Mouse (Mus musculus) heart, embryonic 14.5 days (tissue): Measurements from ENCODE around the gene Lsr. TPM values are rescaled to one million over a fixed set of nuclear protein-coding genes. Genes with fewer than 3 reads are reported as not detected.

Source experiments
- ATAC-seq: fragments of 200-750 bp; cut with Nextera tagmentation; 2 replicates; pipeline ENCODE4 v1.8.0; 2017; ENCODE audit warnings: low read depth, moderate TSS enrichment; ENCODE audit not compliant: insufficient number of reproducible peaks, insufficient read depth, low FRiP score
- H3K27ac ChIP-seq, 2 experiments: fragments of 200-500 bp in 1 of 2; fragments of 300-500 bp in 1 of 2; sonication (generic) in 1 of 2; replicated peaks in 1 of 2; 2 replicates each; pipeline ENCODE4 v1.5.1; 2012 to 2014; ENCODE audit warnings: low read depth in 2 of 2, low read length in 2 of 2, control low read depth in 1 of 2, mild to moderate bottlenecking in 1 of 2, mixed read lengths in 1 of 2; ENCODE audit not compliant: control insufficient read depth in 1 of 2, insufficient read depth in 1 of 2
- H3K27me3 ChIP-seq: fragments of 300-500 bp; sonication (generic); 2 replicates; pipeline ENCODE4 v1.6.1; 2014; ENCODE audit warnings: mild to moderate bottlenecking, low read length, control low read depth; ENCODE audit not compliant: control insufficient read depth, insufficient read depth
- H3K36me3 ChIP-seq: fragments of 300-500 bp; sonication (generic); 2 replicates; pipeline ENCODE4 v1.6.1; 2014; ENCODE audit warnings: mild to moderate bottlenecking, control low read depth, low read length, mixed read lengths; ENCODE audit not compliant: control insufficient read depth, insufficient read depth
- H3K4me1 ChIP-seq, 2 experiments: fragments of 200-500 bp in 1 of 2; fragments of 300-500 bp in 1 of 2; sonication (generic) in 1 of 2; 2 replicates each; pipeline ENCODE4 v1.6.1; 2012 to 2014; ENCODE audit warnings: low read length in 2 of 2, control low read depth in 1 of 2, mixed read lengths in 1 of 2; ENCODE audit not compliant: control insufficient read depth in 2 of 2, insufficient read depth in 2 of 2
- H3K4me2 ChIP-seq: fragments of 300-500 bp; sonication (generic); 2 replicates; pipeline ENCODE4 v1.6.1; 2014; ENCODE audit warnings: mild to moderate bottlenecking, low read length
- H3K4me3 ChIP-seq, 2 experiments: fragments of 200-500 bp in 1 of 2; fragments of 300-500 bp in 1 of 2; sonication (generic) in 1 of 2; 2 replicates each; pipeline ENCODE4 v1.5.1; 2012 to 2014; ENCODE audit warnings: low read length in 2 of 2, mild to moderate bottlenecking in 2 of 2, control low read depth in 1 of 2, low read depth in 1 of 2, moderate library complexity in 1 of 2; ENCODE audit not compliant: control insufficient read depth in 1 of 2, insufficient read depth in 1 of 2
- H3K9ac ChIP-seq: fragments of 300-500 bp; sonication (generic); 2 replicates; pipeline ENCODE4 v1.6.1; 2014; ENCODE audit warnings: mild to moderate bottlenecking, low read length
- H3K9me3 ChIP-seq: fragments of 300-500 bp; sonication (generic); 2 replicates; pipeline ENCODE4 v1.6.1; 2016; ENCODE audit warnings: low read length, control low read depth; ENCODE audit not compliant: control insufficient read depth
- WGBS: fragments of 180-500 bp; shearing (Covaris S2); extraction: QIAGEN DNeasy Blood & Tissue Kit; methylation state at CpG from one replicate; pipeline ENCODE4 v1.1.7; 2014; 5-methylcytosine and 5-hydroxymethylcytosine counted together
- polyA plus RNA-seq: library from polyadenylated mRNA; unstranded; fragments of >200 nt; fragmentation: Nextera tagmentation; extraction: Ambion mirVana; gene quantifications from 2 replicates; pipeline ENCODE4 v1.2.1, GENCODE M21; 2014

The Lsr gene
- polyA plus RNA-seq, 1 experiment from 2014 or later: 6.1 TPM

DNA sequence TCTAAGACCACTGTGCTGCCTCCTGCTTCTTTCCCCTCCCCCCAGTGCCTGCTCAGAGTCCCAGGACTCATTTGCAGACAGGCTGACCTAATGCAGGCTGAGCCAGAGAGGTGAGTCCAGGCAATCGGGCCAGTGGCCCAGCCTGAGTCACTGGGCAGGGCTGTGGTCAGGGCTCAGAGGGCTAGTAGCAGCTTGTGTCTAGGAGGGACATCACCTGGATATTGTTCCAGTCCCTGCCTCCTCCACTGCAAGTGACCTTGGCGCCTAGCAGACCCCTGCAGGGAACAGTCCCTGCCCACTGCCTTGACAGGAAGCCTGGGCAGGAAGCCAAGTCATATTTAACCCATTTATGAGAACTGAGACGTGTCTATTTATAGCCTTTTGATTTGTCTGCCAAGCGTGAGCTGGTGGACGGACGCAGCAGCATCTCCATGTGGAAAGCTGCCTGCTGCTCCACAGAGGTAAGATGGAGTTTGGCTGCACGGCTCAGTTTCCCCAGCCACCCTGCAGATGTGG lies 27.3 kb upstream of the Lsr start:
- peak overlapping the region; percentile 54 for H3K4me2 ChIP-seq
- H3K27me3 ChIP-seq: no peaks in the 10 kb centered on the region
- peak overlapping the region; percentile 44 for H3K9ac ChIP-seq
- peaks cover 16 to 17% of the 10 kb centered on the region in 2 experiments for H3K4me1 ChIP-seq
- H3K9me3 ChIP-seq: peaks cover 8% of the 10 kb centered on the region; the same call in 1 of the 2 replicates
- H3K36me3 ChIP-seq: no peaks in the 10 kb centered on the region
- peak; percentile 85 for ATAC-seq
- WGBS: 1% methylated on average over 7 of the region's 7 CpGs
- 0 out of 4 replicates have a peak overlapping the region, but pooled peaks of 1 of the 2 experiments have one; percentile 4 for H3K4me3 ChIP-seq
- H3K27ac ChIP-seq: peak overlapping the region; percentile 83 to 87

DNA sequence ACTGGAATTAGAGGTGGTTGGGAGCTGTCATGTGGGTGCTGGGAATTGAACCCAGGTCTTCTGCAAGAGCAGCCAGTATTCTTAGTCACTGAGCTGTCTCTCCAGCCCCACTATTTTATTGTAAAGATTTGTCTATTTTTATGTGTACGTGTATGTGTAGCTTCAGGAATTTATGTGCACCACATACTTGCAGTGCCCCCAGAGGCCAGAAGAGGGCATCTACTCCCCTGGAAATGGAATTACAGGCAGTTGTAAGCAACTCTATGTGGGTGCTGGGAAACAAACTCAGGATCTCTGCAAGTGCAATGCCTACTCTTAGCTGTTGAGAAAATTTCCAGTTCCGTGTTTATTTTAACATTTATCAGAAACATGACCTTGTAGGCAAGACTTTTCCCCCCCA lies 23.2 kb upstream of the Lsr start:
- H3K4me1 ChIP-seq: peaks cover 17 to 25% of the 10 kb centered on the region in 2 experiments
- no peaks in the 10 kb centered on the region for H3K27me3 ChIP-seq
- no peak overlapping the region for H3K27ac ChIP-seq
- H3K9me3 ChIP-seq: peaks cover 8% of the 10 kb centered on the region; the same call in 1 of the 2 replicates
- no peak overlapping the region for H3K4me3 ChIP-seq
- no peak for ATAC-seq
- no peaks in the 10 kb centered on the region for H3K36me3 ChIP-seq
- H3K4me2 ChIP-seq: no peak overlapping the region
- H3K9ac ChIP-seq: no peak overlapping the region
- WGBS: 93% methylated on average over 2 of the region's 2 CpGs

DNA sequence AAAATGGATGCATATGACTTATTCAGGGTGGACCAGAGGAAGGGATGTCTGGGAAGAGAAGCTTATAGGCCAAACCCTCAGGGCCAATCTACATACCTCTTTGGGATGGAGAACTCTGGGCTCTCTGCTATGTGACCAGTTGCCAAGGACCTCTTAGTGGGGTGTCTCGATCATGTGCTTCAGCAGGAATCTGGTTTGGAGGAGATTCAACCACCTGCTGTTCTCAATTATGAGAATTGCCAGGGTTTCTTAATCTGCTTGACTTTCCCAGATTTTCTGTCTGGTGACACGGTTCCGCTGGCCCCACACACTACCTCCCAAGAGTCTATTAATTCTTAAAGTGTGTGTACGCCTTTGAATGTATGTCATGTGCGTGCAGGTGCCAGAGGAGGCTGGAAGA lies 20.7 kb upstream of the Lsr start:
- Histone ChIP-seq H3K4me3 (no peak overlapping the region), H3K9ac (no peak overlapping the region), H3K27me3 (no peaks in the 10 kb centered on the region), H3K36me3 (no peaks in the 10 kb centered on the region), H3K27ac (no peak overlapping the region), H3K4me2 (no peak overlapping the region), H3K9me3 (peaks cover 8% of the 10 kb centered on the region; the same call in 1 of the 2 replicates), H3K4me1 (peaks cover 5 to 9% of the 10 kb centered on the region in 2 experiments; a peak in 3 of 4 replicates)
- 87% methylated on average over 5 of the region's 5 CpGs for WGBS
- ATAC-seq: no peak

DNA sequence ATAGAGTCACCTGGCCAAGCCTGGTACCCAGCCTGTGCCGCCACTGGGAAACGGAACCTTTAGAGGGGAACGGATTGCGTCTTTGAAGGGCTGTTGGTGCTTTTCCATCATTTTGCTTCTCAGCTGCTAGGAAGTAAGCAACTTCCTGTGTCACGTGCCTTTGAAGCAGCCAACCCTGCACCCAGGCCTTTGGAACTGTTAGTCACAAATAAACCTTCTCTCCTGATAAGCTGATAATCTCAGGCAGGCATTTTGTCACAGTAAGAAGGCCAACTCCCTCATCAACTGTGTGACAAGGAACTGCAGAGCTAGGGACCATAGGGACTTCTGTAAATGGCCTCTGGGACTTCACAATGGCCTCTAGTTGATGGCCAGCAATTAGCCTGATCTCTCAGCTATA lies 18.9 kb upstream of the Lsr start:
- H3K27me3 ChIP-seq: no peaks in the 10 kb centered on the region
- H3K4me1 ChIP-seq: peaks cover 5 to 9% of the 10 kb centered on the region in 2 experiments; a peak in 3 of 4 replicates
- H3K4me2 ChIP-seq: no peak overlapping the region
- H3K9ac ChIP-seq: no peak overlapping the region
- no peak overlapping the region for H3K27ac ChIP-seq
- ATAC-seq: no peak
- H3K36me3 ChIP-seq: no peaks in the 10 kb centered on the region
- WGBS: 55% methylated on average over 5 of the region's 5 CpGs
- H3K4me3 ChIP-seq: no peak overlapping the region
- peaks cover 8% of the 10 kb centered on the region; the same call in 1 of the 2 replicates for H3K9me3 ChIP-seq

DNA sequence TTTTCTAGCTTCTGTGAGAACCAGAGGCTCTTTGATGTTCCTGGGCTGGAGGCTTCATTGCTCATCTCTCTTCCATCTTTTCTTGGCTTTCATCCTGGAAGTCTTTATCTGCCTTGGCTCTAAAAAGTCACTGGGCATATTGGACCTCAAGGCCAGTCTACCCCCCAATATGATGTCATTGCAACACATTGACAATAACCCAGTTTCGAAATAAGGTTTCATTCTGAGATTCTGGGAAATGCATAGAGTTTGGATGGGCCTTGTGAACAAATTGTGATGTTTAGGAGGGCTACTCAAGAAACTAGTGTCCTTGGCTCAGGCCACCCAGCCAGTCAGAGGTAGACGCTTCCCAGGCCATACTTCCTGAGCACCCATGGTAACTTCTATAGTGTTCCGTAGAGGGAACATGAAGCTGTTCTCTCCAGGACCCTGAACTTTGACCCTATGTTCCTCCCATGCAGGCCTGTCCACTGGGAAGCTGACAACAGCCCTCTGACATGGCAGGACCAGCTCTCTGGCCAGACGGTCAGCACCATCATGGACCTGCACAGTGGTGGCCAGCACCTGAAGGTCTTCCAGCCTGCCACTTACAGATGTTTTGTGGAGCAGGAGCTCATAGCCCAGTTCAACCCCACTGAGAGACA lies 15.4 kb upstream of the Lsr start:
- H3K36me3 ChIP-seq: no peaks in the 10 kb centered on the region
- no peak overlapping the region for H3K4me3 ChIP-seq
- H3K9ac ChIP-seq: no peak overlapping the region
- peaks cover 5 to 9% of the 10 kb centered on the region in 2 experiments; a peak in 3 of 4 replicates for H3K4me1 ChIP-seq
- no peaks in the 10 kb centered on the region for H3K27me3 ChIP-seq
- no peak overlapping the region for H3K4me2 ChIP-seq
- no peak overlapping the region for H3K27ac ChIP-seq
- WGBS: 82% methylated on average over 4 of the region's 4 CpGs
- H3K9me3 ChIP-seq: no peaks in the 10 kb centered on the region
- no peak for ATAC-seq

- WGBS: 80% methylated on average over 9 of the region's 9 CpGs
Measured at GRCm38 (mm10) chr7:30985357-30985756, 12.1 kb upstream of the Lsr start.

DNA sequence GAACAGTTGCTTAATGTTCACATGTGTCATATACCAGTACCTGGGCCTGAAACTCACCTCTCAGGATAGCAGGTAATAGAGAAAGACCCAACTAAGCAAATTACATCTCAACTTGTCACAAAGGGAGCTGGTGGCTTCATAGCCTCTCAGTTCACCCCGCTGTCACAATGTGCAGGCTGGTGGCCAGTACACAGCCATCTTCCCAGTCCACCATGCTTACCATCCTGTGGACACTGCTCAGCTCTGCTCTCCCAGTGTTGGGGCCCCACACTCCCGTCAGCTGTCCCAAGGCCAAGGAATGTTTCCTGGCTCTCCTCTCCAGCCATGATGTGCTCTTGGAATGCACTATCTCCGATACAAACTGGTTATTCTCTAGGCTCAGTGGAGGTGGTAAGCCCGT lies 8.4 kb upstream of the Lsr start:
- Histone ChIP-seq H3K9me3 (0 out of 2 replicates have a peak, but pooled peaks cover 5% of the 10 kb centered on the region), H3K27ac (no peak overlapping the region), H3K4me1 (no peaks in the 10 kb centered on the region), H3K4me3 (no peak overlapping the region), H3K4me2 (no peak overlapping the region), H3K36me3 (no peaks in the 10 kb centered on the region), H3K9ac (no peak overlapping the region), H3K27me3 (no peaks in the 10 kb centered on the region)
- 80% methylated on average over 4 of the region's 4 CpGs for WGBS
- no peak for ATAC-seq

More at GRCm38 (mm10) chr7:30985357-30985756, 12.1 kb upstream of the Lsr start:
- Histone ChIP-seq H3K27me3 (no peaks in the 10 kb centered on the region), H3K9ac (no peak overlapping the region), H3K27ac (no peak overlapping the region), H3K4me2 (no peak overlapping the region), H3K4me1 (no peaks in the 10 kb centered on the region), H3K4me3 (no peak overlapping the region), H3K9me3 (0 out of 2 replicates have a peak, but pooled peaks cover 3% of the 10 kb centered on the region), H3K36me3 (no peaks in the 10 kb centered on the region)
- ATAC-seq: no peak
